Mouse (Mus musculus) adrenal gland, postnatal 36 days (tissue): ENCODE measurements at regions not wholly inside any gene's neighbourhood (a gene's known extent, or its start where the extent isn't known, plus 50 kb on each side); places are given as distances from the start of the nearest gene placed in this dataset.

Experiments
- DNase-seq, 2 experiments: peaks; one replicate each; pipeline ENCODE4 v3.0.0; 2021; ENCODE audit warnings: mixed read lengths in 1 of 2

DNA sequence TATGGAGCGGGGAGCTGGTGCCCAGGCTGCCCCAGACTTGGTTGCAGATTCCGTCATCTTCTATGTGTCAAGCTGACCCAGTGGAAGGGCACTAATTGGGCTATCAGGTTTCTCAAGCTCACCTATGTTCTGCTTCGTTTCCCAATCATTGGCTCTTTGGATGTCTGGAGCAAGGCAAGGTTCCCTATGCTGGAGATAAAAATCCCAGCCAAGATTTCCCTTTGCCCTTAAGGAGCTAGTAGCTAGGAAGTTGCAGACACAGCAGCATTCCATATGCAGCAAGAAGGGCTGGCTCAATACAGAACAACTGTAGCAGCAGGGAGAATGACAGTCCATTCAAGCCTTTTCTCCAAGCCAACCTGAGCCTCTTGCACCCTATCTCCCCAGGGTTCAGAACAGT, 159.2 kb upstream of the Zfp706 start:
- DNase-seq = no peak

DNA sequence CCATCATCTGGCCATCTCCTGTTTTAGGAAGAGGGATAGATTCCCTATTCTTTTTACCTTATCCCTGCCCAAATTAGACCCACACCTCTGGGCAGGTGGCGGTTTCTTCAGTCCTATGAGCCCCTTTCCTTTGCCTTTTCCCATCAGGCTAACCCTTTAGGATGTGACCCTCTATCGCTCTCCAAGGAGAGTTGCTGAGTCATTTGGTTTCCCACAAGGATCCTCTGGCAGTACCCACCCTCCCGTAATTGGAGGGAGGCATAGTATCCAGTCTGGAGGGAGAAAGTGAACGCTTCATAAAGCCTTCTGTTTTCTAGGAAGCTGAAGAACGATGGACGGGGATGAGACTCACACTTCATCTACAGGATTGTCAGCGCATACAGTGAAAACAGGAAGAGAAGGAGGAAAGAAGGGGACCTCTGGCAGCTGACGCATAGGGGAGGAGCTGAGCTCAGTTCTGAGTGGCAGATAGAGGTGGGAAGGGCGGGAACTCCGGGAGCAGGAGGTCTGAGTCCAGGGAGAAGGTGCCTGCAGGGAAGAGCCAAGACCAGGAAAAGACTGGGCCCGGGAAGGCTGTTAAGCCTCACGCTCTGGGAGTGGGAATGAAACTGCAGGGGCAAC, 158.4 kb upstream of the Zfp706 start:
- peak; percentile 22 to 28 for DNase-seq

DNA sequence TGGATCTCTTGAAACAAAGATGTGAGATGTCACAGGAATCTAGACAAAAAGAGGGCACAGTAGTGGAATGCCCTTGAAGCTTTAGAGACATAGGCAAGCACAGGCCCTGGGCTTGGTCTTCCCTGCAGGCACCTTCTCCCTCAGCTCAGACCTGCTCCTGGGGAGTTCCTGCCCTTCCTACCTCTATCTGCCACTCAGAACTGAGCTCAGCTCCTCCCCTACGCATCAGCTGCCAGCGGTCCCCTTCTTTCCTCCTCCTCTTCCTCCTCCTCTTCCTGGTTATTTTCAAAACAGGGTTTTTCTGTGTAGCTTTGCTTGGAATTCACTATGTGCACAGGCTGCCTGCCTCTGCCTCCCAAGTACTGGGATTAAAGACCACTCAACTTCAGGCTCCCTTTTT, 157.6 kb upstream of the Zfp706 start:
- no peak for DNase-seq

DNA sequence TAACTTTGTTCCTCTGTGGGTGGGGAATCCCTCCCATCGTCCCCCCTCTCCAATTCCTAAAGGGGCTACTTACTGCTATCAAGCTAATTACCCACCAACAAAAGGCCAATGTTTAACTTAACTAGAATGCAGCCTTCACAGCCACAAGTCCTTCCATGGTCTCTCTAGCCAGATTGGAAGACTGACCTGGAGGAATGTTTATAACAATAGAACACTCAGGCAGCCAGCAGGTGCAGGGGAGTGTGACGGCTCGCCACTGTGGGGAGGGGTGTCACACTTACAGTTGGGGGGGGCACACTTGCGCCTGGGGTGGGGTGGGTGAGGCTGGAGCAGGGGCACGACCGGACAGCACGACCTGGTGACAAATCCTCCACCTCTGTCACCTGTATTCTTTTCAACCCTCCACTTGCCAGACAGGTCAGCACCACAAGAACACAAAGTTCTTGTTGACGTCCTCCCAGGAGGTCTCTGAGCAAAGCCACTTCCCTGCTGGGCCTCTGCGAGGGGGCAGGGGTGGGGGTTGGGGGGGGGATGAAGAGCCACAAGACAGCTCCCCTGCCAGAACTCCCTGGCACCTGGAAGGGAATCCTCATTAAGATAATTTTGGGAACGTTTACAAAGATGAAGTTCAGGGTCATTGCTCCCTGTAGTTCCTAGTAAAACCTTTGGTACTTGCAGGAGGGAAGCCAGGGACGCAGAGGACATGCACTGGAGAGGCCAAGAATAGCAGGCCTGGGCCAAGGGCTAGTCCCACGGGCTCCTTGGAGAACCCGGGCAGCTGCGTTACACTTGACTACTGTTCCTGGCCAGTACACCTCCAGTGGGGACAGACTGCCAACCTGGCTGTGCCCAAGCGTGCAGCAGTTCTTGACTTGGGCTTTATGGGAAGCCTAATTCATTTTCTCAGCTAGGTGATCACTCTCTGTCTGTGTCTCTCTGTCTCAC, 156.9 kb upstream of the Zfp706 start:
- DNase-seq = peak; percentile 12 to 49

- DNase-seq = no peak
Observed at GRCm38 (mm10) chr15:37159956-37160355, 152.4 kb upstream of the Zfp706 start.

GRCm38 (mm10) chr15:37159349-37159748, 151.8 kb upstream of the Zfp706 start:
- DNase-seq = no peak

- DNase-seq = no peak
Observed at GRCm38 (mm10) chr15:37157386-37157785, 149.8 kb upstream of the Zfp706 start.

DNA sequence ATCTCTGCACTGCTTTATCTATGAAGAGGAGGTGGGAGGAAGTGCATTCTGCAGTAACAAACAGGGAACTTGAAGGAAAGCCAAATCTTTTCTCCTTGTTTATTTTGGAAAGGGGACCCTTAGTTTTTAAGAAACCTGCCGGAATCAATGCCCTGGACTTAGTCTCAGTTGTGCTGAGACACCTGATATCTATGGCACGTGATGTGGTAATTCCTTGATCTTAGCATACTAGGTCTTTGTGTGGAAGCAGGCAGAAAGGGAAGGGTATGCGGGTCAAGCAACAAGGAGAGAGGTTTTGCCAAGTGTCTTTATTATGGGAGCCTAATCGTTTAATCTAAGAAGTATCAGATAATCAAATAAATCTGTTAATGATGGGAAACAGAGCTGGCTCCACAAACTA, 147.4 kb upstream of the Zfp706 start:
- no peak for DNase-seq

- no peak for DNase-seq
Observed at GRCm38 (mm10) chr15:37153177-37153576, 145.6 kb upstream of the Zfp706 start.

DNA sequence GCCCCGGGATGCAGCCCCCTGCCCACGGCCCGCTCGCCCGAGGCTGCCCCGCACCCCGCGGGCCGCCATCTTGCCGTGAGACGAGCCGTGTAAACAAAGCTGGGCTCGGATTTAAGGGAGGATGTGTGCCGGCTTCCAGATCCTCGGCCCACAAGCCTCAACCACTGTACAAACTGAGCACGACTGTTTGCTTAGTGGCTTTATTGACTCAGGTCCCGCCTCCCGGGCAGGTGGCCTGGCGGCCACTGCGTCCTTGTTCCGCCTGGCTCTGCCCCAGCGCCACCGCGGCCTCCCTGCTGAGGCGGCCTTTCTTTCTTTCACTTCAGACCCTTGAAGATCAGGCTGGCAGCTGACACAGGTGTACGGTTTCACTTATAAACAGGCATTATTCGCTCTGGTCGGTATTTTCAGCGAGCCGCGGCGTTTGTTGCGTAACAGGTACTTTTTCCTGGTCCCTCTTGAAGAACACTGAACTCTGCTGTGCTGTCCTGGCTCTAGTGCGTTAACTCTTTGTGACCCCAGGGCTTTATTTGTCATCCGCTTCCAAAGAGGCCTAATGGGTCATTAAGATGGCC, 128.1 kb upstream of the Zfp706 start:
- peak; percentile 74 to 76 for DNase-seq

- DNase-seq = peak; percentile 70 to 73
Observed at GRCm38 (mm10) chr15:37134913-37135589, 127.5 kb upstream of the Zfp706 start.

GRCm38 (mm10) chr15:37134386-37134785, 126.8 kb upstream of the Zfp706 start:
- peak; percentile 28 to 55 for DNase-seq

DNA sequence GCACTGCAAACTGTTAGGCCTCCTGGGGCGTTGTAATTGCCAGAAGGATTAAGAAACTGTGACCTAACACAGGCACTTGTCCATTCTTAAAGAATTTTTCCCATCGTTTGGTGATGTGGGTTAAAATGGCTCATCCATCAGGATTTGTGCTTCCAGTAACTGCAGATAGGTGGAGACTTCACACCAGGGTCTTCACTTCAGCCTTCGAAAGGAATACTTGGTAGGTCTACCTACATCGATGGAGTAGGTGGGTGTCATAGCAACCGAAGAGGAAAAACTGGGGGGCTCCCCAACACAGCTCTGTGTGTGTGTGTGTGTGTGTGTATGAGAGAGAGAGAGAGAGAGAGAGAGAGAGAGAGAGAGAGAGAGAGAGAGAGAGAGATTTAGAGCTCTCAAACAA, 126.3 kb upstream of the Zfp706 start:
- DNase-seq = no peak

DNA sequence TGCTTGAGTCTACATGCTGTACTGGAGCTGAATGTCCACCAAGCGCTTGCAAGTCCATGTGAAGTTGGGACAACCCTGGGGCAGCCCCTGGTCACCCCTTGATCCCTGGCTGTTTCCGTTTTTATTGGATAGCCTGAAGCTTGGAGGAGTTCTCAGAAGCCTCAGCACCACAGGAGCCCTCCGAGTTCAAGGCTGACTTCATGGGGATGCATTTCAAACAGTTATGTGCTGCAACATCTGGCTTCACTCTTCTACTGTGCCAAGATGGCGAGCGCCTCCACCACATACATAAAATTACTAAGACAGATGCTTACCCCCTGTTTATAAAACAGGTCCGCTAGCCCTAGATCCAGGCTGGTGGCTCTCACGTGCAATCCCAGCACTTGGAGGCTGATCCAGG, 120.1 kb upstream of the Zfp706 start:
- DNase-seq = no peak

DNA sequence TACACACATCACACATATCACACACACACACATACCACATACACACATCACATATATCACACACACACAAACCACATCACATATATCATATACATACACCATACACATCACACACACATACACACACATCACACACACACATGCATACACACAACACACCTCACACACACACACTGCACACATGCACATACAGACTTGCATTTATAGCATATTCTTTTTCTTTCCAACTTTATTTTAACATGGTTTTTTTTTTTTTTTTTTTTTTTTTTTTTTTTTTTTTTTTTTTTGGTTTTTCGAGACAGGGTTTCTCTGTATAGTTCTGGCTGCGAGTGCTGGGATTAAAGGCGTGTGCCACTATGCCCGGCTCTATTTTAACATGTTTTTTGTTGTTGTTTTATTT, 119.6 kb upstream of the Zfp706 start:
- no peak for DNase-seq

DNA sequence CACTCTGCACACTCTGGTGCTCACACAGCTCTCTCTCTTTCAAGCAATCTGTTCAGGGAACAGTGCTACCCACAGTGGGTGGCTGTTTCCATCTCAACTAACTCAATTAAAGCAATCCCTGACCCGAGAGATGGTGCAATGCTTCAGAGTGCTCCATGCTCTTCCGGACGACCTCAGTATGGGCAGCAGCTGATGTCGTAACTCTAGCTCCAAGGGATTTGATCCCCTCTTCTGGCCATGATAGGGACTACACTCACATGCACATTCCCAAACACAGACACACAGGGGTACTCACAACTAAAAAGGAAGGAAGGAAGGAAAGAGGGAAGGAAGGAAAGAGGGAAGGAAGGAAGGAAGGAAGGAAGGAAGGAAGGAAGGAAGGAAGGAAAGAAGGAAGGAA, 118.2 kb upstream of the Zfp706 start:
- DNase-seq = no peak

- no peak for DNase-seq
Observed at GRCm38 (mm10) chr15:37124951-37125350, 117.4 kb upstream of the Zfp706 start.

GRCm38 (mm10) chr15:37124299-37124698, 116.7 kb upstream of the Zfp706 start:
- DNase-seq = peak in 1 of 2 experiments; percentile 39

- DNase-seq = peak; percentile 89 to 91
Observed at GRCm38 (mm10) chr15:37120381-37120780, 112.8 kb upstream of the Zfp706 start.

DNA sequence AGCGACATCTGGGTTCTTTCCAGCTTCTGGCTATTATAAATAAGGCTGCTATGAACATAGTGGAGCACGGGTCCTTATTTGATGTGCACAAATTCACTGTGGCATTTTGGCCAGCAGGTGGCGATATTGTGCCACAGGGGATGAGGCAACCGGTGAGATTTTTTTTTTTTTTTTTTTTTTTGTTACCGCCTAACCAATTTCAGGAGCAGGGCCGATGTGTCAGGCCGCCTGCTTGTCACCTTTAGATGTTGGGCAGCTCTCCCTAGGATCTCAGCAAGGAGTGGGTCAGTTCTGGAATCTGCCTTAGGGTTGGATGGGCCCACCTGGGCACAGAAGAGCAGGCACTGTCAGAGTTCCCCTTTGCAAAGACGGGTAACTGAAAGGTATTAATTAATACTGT, 106.5 kb upstream of the Zfp706 start:
- DNase-seq = peak; percentile 72 to 76

- no peak for DNase-seq
Observed at GRCm38 (mm10) chr15:37110462-37110861, 102.9 kb upstream of the Zfp706 start.

DNA sequence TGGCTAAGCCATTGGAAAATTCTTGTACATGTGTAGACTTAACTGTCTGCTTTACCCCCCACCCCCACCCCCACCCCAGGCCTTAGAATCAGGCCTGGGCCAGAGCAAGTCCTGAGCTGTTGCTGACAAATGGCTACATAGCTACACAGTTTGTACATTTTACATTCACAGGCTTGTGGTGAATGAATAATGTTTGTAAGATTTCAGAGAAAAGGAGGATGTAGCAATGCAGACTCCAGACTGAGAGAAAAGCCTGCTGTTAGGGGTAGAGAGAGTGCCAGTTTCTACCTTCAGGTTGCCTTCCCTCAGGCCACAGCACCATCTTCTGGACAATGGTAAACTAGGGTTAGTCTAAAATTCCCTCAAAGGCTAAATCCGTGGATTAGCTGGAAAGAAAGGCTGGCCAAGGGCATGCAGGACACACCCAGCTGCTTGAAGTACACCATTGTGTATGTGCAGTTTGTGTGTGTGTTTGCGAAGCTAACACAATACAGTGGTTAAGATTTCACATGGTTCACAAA, 94.5 kb upstream of the Zfp706 start:
- DNase-seq = peak; percentile 12 to 15
